Comparison of ENCODE assay signal across 7 mouse cellular contexts in the genomic region with DNA sequence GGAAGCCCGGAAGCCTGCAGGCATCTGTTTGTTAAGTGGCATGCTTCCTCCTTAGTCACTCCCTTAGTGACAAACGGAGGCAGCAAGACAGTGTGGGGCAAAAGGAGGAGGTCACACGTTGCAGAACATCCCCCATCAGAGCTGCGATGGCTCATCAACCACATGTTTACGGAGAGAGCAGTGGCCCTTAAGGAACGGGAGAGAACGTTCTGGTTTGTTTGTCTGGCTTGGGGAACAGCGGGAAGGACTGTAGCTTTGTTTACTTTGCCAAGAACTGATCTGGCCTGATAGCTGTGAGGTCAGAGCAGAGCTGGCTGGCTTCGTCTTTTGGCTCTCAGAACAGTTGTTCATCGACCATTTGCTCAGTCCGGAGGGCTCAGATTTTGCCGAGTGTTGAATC. TPM values are rescaled to one million over a fixed set of nuclear protein-coding genes. Genes with fewer than 3 reads are reported as not detected.
DNase-seq lines count a peak whose midpoint lies in the region; ATAC-seq lines count a peak whose summit lies in the region.

No protein-coding gene starts in this region.

- H3K9me3 ChIP-seq in midbrain, embryonic 13.5 days: peaks cover 4% of the 10 kb centered on the region; the same call in 1 of the 2 replicates
- no peaks in the 10 kb centered on the region for H3K9me3 ChIP-seq in midbrain, embryonic 15.5 days
- H3K9me3 ChIP-seq in stomach, embryonic 16.5 days (replicated peaks; ENCODE audit: control insufficient read depth, low read length): peaks cover 3% of the 10 kb centered on the region; the same call in 1 of the 2 replicates

- H3K36me3 ChIP-seq in midbrain, embryonic 13.5 days: no peaks in the 10 kb centered on the region
- no peaks in the 10 kb centered on the region for H3K36me3 ChIP-seq in midbrain, embryonic 15.5 days (replicated peaks)
- no peaks in the 10 kb centered on the region for H3K36me3 ChIP-seq in stomach, embryonic 16.5 days (ENCODE audit: control insufficient read depth, insufficient read depth, low read length)

- 0 out of 2 replicates have a peak overlapping the region, but pooled peaks have one; percentile 3 for H3K9ac ChIP-seq in midbrain, embryonic 13.5 days (replicated peaks)
- no peak overlapping the region for H3K9ac ChIP-seq in midbrain, embryonic 15.5 days
- H3K9ac ChIP-seq in stomach, embryonic 16.5 days (ENCODE audit: low read length): peak overlapping the region; percentile 43; the same call in 1 of the 2 replicates

- H3K27me3 ChIP-seq in midbrain, embryonic 13.5 days: no peaks in the 10 kb centered on the region
- H3K27me3 ChIP-seq in midbrain, embryonic 15.5 days (replicated peaks): no peaks in the 10 kb centered on the region
- H3K27me3 ChIP-seq in stomach, embryonic 16.5 days (ENCODE audit: control insufficient read depth, insufficient read depth, low read length): no peaks in the 10 kb centered on the region

- no peak overlapping the region for H3K4me2 ChIP-seq in midbrain, embryonic 13.5 days (replicated peaks)
- H3K4me2 ChIP-seq in midbrain, embryonic 15.5 days: no peak overlapping the region
- peak overlapping the region; percentile 22 for H3K4me2 ChIP-seq in stomach, embryonic 16.5 days (ENCODE audit: low read depth, low read length)

- H3K4me1 ChIP-seq in midbrain, embryonic 13.5 days (replicated peaks): peaks cover 25% of the 10 kb centered on the region
- peaks cover 24% of the 10 kb centered on the region for H3K4me1 ChIP-seq in midbrain, embryonic 15.5 days
- peaks cover 26% of the 10 kb centered on the region for H3K4me1 ChIP-seq in stomach, embryonic 16.5 days (ENCODE audit: control insufficient read depth, insufficient read depth, low read length)

- DNase-seq in cerebellum, adult 9-11 months: peak; percentile 25
- DNase-seq in gastrocnemius, postnatal 10 days: peak; percentile 25
- peak; percentile 10 for DNase-seq in kidney, postnatal 10 days
- no peak for DNase-seq in spleen, adult 18-20 months

- H3K27ac ChIP-seq in midbrain, embryonic 13.5 days: peak overlapping the region; percentile 32; the same call in 1 of the 2 replicates
- H3K27ac ChIP-seq in midbrain, embryonic 15.5 days: no peak overlapping the region
- H3K27ac ChIP-seq in stomach, embryonic 16.5 days (ENCODE audit: low read length): no peak overlapping the region; the same call in 1 of the 2 replicates

- H3K4me3 ChIP-seq in midbrain, embryonic 13.5 days (replicated peaks): no peak overlapping the region
- H3K4me3 ChIP-seq in midbrain, embryonic 15.5 days: no peak overlapping the region
- H3K4me3 ChIP-seq in stomach, embryonic 16.5 days (replicated peaks; ENCODE audit: low read length): no peak overlapping the region

- 55% methylated on average over 12 of the region's 12 CpGs for whole genome bisulfite sequencing in midbrain, embryonic 13.5 days
- WGBS in midbrain, embryonic 15.5 days: 56% methylated on average over 12 of the region's 12 CpGs
- WGBS in stomach, embryonic 16.5 days: 11% methylated on average over 12 of the region's 12 CpGs

- no peak for ATAC-seq in midbrain, embryonic 13.5 days
- ATAC-seq in midbrain, embryonic 15.5 days (replicated peaks): no peak
- peak; percentile 34; the same call in 1 of the 2 replicates for ATAC-seq in stomach, embryonic 16.5 days (ENCODE audit: insufficient read depth, low FRiP score)

RNA-seq across cellular contexts. Expression of a gene that starts 32.3 kb away (rescaled TPM):
- polyA plus RNA-seq in midbrain, embryonic 13.5 days (2015; fragmentation: Nextera tagmentation; extraction: Ambion mirVana): 39.0 and 41.4 TPM in 2 replicates
- polyA plus RNA-seq in midbrain, embryonic 15.5 days (2015; fragmentation: Nextera tagmentation; extraction: Ambion mirVana): 31.1 and 33.9 TPM in 2 replicates
- total RNA-seq in gastrocnemius, postnatal 10 days (2021): 10 to 100 TPM; 13.7 to 17.6 TPM
- 28.5 and 29.4 TPM in 2 replicates for polyA plus RNA-seq in stomach, embryonic 16.5 days (2015; fragmentation: Nextera tagmentation; extraction: Ambion mirVana)

RNA-seq across cellular contexts. Expression of a gene that starts 35.1 kb away (rescaled TPM):
- polyA plus RNA-seq in midbrain, embryonic 13.5 days (2015; fragmentation: Nextera tagmentation; extraction: Ambion mirVana): 5.1 and 8.4 TPM in 2 replicates
- polyA plus RNA-seq in midbrain, embryonic 15.5 days (2015; fragmentation: Nextera tagmentation; extraction: Ambion mirVana): 5.0 and 7.8 TPM in 2 replicates
- total RNA-seq in gastrocnemius, postnatal 10 days (2021): 10 to 100 TPM in 1 of 2 experiments, 1 to 10 TPM in 1; 7.1 to 10.7 TPM
- 8.2 and 8.5 TPM in 2 replicates for polyA plus RNA-seq in stomach, embryonic 16.5 days (2015; fragmentation: Nextera tagmentation; extraction: Ambion mirVana)

Comparison
In these comparisons a context has a peak if more than half of its experiments do, and no peak if none do; other contexts are left out.
1. DNase-seq: peak in cerebellum, adult 9-11 months (single experiment), gastrocnemius, postnatal 10 days (single experiment) and kidney, postnatal 10 days (single experiment); none in spleen, adult 18-20 months (0 of 2).